Mouse (Mus musculus): ENCODE measurements around the gene Tmem273. TPM values are rescaled to one million over a fixed set of nuclear protein-coding genes. Genes with fewer than 3 reads are reported as not detected.

Gene Tmem273
- total RNA-seq (2021), result 1 to 10 TPM; 2.2 to 2.3 TPM
- long read RNA-seq, experiment 1, result 0 reads
- long read RNA-seq, experiment 2, partial matches to known transcripts, result 0 of 2 reads
- long read RNA-seq, experiment 2, other reads (novel, unspliced or antisense), result 1 of 2 reads

- DNase-seq (ENCODE audit: low spot score in 2 of 2), result no peak
Observed at GRCm38 (mm10) chr14:32785556-32786130, at the start of gene Tmem273. Gene Tmem273, plus strand, starts transcription at chr14:32785963.

GRCm38 (mm10) chr14:32736561-32736960 lies 49.2 kb upstream of the Tmem273 start:
- DNase-seq (ENCODE audit: low spot score in 2 of 2), result no peak

GRCm38 (mm10) chr14:32738586-32738985 lies 47.2 kb upstream of the Tmem273 start:
- DNase-seq (ENCODE audit: low spot score in 2 of 2), result no peak

GRCm38 (mm10) chr14:32748519-32748918 lies 37.2 kb upstream of the Tmem273 start:
- DNase-seq (ENCODE audit: low spot score in 2 of 2), result no peak

- DNase-seq (ENCODE audit: low spot score in 2 of 2), result no peak
Observed at GRCm38 (mm10) chr14:32750727-32751126, 35.0 kb upstream of the Tmem273 start.

- no peak for DNase-seq (ENCODE audit: low spot score in 2 of 2)
Observed at GRCm38 (mm10) chr14:32754286-32754685, 31.5 kb upstream of the Tmem273 start.

GRCm38 (mm10) chr14:32762177-32762576 lies 23.6 kb upstream of the Tmem273 start:
- no peak for DNase-seq (ENCODE audit: low spot score in 2 of 2)

- no peak for DNase-seq (ENCODE audit: low spot score in 2 of 2)
Observed at GRCm38 (mm10) chr14:32770563-32770962, 15.2 kb upstream of the Tmem273 start.

GRCm38 (mm10) chr14:32772085-32772484 lies 13.7 kb upstream of the Tmem273 start:
- no peak for DNase-seq (ENCODE audit: low spot score in 2 of 2)

- peak; percentile 39 to 52 for DNase-seq (ENCODE audit: low spot score in 2 of 2)
Observed at GRCm38 (mm10) chr14:32772791-32773190, 13.0 kb upstream of the Tmem273 start.

GRCm38 (mm10) chr14:32773456-32773855 lies 12.3 kb upstream of the Tmem273 start:
- no peak for DNase-seq (ENCODE audit: low spot score in 2 of 2)

GRCm38 (mm10) chr14:32776077-32776476 lies 9.7 kb upstream of the Tmem273 start:
- DNase-seq (ENCODE audit: low spot score in 2 of 2), result no peak

- DNase-seq (ENCODE audit: low spot score in 2 of 2), result no peak
Observed at GRCm38 (mm10) chr14:32778362-32778761, 7.4 kb upstream of the Tmem273 start.

- DNase-seq (ENCODE audit: low spot score in 2 of 2), result no peak
Observed at GRCm38 (mm10) chr14:32782866-32783265, 2.9 kb upstream of the Tmem273 start.

GRCm38 (mm10) chr14:32784130-32784747 lies 1.5 kb upstream of the Tmem273 start:
- no peak for DNase-seq (ENCODE audit: low spot score in 2 of 2)

- DNase-seq (ENCODE audit: low spot score in 2 of 2), result no peak
Observed at GRCm38 (mm10) chr14:32784748-32785134, 1.0 kb upstream of the Tmem273 start.

GRCm38 (mm10) chr14:32787691-32788090 lies 1.9 kb downstream of the Tmem273 start:
- no peak for DNase-seq (ENCODE audit: low spot score in 2 of 2)

GRCm38 (mm10) chr14:32796375-32796774 lies 10.6 kb downstream of the Tmem273 start:
- no peak for DNase-seq (ENCODE audit: low spot score in 2 of 2)

GRCm38 (mm10) chr14:32797803-32798202 lies 12.0 kb downstream of the Tmem273 start:
- DNase-seq (ENCODE audit: low spot score in 2 of 2), result no peak

- DNase-seq (ENCODE audit: low spot score in 2 of 2), result no peak
Observed at GRCm38 (mm10) chr14:32798355-32798754, 12.6 kb downstream of the Tmem273 start.

- no peak for DNase-seq (ENCODE audit: low spot score in 2 of 2)
Observed at GRCm38 (mm10) chr14:32800048-32800447, 14.3 kb downstream of the Tmem273 start.

- no peak for DNase-seq (ENCODE audit: low spot score in 2 of 2)
Observed at GRCm38 (mm10) chr14:32801016-32801661, 15.4 kb downstream of the Tmem273 start.
